Mouse (Mus musculus) skeletal muscle tissue, postnatal 0 days (tissue): ENCODE results near the gene Mgat4c. TPM values are rescaled to one million over a fixed set of nuclear protein-coding genes. Genes with fewer than 3 reads are reported as not detected.

Experiments
- microRNA-seq, 2 experiments: library from miRNA; unstranded; fragments of <30 nt; microRNA quantifications; one replicate each; pipeline ENCODE4; 2016
- polyA plus RNA-seq: library from polyadenylated mRNA; unstranded; fragments of >200 nt; fragmentation: Nextera tagmentation; extraction: Ambion mirVana; gene quantifications from 2 replicates; pipeline ENCODE4 v1.2.1, GENCODE M21; 2015

Mgat4c gene
- polyA plus RNA-seq: 0.21 and 0.27 TPM in 2 replicates

GRCm38 (mm10) chr10:101681437-101681912 is at the start of gene Mgat4c:
Gene Mgat4c, plus strand, starts transcription at chr10:101681487.

Small RNA genes within 50 kb of the gene (microRNA-seq; reads per million reads assigned to microRNA genes)
- gene Mir3059: 0.71 to 1.3 reads per million in 2 experiments
